Mouse (Mus musculus) lung, adult 2 months (tissue): ENCODE results near the gene Gm49416.

Experiments
- CTCF ChIP-seq: fragments of 200-500 bp; IDR thresholded peaks from 2 replicates; pipeline ENCODE4 v1.5.1; 2011; ENCODE audit warnings: mild to moderate bottlenecking, low read length, control low read depth; ENCODE audit not compliant: insufficient read depth
- POLR2A ChIP-seq: fragments of 200-500 bp; IDR thresholded peaks from 2 replicates; pipeline ENCODE4 v1.6.1; 2011; ENCODE audit warnings: low read depth, mild to moderate bottlenecking, control low read depth, low read length, borderline replicate concordance; ENCODE audit errors: extremely low read depth

DNA sequence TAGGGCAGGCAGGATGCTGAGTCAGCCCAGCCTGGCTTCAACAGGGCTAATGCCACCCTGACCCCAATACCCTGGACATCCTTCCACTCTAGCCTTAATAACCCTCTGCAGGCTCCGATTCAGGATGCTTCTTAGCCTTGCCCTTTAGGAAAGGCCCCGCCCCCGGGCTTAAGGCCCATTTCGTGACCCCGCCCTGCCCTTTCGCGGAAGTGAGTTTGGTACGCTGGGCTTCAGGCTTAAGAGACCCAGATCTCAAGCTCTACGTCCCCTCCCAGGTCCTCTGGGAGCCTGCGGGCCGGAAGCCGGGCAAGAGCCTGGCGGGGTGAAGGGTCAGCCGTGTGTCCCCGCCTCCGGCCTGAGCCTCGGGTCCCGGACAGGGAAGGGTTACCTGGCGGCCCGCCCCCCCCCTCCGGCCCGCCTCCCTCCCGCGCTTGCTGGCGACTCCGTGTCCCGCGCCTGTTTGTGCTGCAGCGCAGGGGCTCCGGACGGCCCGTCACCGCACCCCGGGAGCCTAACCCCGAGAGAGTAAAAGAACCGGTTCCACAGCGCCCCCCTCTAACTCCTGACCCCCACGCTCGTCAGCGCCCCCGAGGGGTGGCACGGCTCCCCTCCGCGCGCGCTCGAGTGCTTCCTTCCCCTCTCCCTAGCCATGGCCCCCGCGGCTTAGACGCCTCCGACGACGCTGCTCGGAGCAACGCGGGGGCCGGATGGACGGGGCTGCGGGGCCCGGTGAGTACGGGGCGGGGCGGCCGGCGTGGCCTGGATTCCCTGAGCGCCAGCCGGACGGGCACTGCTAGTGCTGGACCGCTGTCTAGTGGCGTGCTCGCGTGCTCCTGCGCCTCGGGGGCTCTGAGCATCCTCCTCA, 40.7 kb downstream of the Gm49416 start, which contains the start of the genes Rom1 and Eml3:
- no peak for TF ChIP-seq CTCF
- TF ChIP-seq POLR2A = 0 out of 2 replicates have a peak, but pooled peaks have one; percentile 37
